Mouse (Mus musculus): ENCODE data around the gene Olfr844.

Olfr844 gene

DNA sequence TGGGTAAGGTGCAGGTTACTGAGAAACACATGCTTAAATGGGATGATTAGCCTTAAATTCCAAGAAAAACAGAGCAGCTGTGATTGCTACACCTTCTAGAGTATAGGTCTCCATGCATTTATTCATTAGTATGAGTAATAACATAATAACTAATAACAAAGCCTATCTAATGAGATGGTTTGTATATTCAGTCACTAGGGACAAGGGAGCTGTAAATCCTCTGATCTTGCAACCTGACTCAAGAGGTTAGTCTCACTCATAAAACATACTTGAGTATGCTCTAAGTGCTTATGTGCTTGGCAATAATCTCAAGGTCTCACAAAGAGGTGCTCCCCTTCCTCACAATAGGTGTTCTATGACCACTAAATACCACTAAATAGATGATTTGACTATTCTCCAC, at the start of gene Olfr844:
Olfr844 (plus strand) TSS at position 301 of the 400 bp plus-strand sequence.
- no peak for ATAC-seq (ENCODE audit: insufficient number of reproducible peaks, low FRiP score, low TSS enrichment)

GRCm38 (mm10) chr9:19336157-19336556, 20.0 kb downstream of the Olfr844 start, which contains the start of gene Olfr845:
Gene Olfr845 (plus strand): TSS chr9:19336457.
- no peak for ATAC-seq (ENCODE audit: insufficient number of reproducible peaks, low FRiP score, low TSS enrichment)

DNA sequence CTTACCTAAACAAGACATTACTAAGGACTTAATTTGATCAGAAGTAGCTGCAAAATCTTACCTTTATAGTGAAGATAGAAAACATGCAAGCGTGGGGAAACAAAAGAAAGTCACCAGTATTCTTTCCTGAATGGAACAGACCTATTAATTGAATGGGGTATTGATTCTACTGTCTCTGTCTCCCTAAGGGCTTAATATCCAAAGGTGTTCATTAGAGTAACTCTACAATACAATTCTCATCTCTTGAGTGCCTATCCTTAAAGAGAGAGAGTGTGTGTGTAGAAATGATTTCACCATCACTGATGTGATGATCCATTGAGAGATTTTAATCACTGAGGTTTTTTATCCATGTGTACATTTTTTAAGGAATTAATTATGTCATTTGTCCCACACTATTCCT, 47.8 kb downstream of the Olfr844 start, which contains the start of gene Olfr846:
Olfr846 (minus strand) TSS at position 101 of the 400 bp plus-strand sequence.
- no peak for ATAC-seq (ENCODE audit: insufficient number of reproducible peaks, low FRiP score, low TSS enrichment)

Measured in cerebellum, adult (tissue).